Mouse (Mus musculus): ENCODE measurements at regions not wholly inside any gene's neighbourhood (a gene's known extent, or its start where the extent isn't known, plus 50 kb on each side); places are given as distances from the start of the nearest gene placed in this dataset.
"Not testable (repeated sequence)": the region's sequence is repeated elsewhere in the genome, so short reads cannot be mapped to it uniquely, and the experiment has no call there.

GRCm38 (mm10) chr14:104208040-104208816 is 259.6 kb downstream of the Pou4f1 start:
- no peak for DNase-seq

- DNase-seq: no peak
These were observed 261.2 kb downstream of the Pou4f1 start for GRCm38 (mm10) chr14:104206602-104207001.

DNA sequence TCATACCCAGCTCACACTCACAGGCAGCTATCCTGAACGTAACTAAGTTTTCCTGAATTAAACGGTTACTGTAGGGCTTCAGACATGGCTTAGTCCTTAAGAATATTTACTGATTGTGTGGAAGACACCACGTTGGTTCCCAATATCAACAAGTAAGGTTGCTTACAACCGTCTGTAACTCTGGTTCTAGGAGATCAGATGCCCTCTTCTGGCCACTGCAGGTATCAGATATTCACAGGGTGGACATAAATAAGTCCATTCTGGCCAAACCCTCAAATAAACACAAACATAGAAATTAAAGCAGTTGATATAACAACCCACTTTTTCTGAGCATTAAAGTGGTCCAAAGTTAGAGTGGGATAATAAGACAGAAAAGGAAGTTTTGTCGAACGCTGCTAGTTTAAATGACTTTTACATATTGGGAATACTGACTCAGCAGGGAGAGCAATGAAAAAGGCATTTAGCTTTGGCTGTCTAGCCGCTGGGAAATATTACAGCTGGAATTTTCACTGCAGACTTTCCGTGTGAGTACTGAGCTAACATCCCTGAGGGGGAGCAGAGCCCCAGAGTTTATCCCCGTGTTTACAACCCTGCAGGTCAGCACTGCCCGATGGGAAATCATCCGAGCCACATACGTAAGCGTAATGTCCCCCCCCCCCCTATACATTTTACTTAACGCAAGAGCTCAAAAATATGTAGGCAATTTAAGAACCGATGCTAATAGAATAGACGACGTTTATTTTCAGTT is 264.4 kb downstream of the Pou4f1 start:
- no peak for DNase-seq

- no peak for DNase-seq
These were observed 274.6 kb downstream of the Pou4f1 start for GRCm38 (mm10) chr14:104193198-104193597.

DNA sequence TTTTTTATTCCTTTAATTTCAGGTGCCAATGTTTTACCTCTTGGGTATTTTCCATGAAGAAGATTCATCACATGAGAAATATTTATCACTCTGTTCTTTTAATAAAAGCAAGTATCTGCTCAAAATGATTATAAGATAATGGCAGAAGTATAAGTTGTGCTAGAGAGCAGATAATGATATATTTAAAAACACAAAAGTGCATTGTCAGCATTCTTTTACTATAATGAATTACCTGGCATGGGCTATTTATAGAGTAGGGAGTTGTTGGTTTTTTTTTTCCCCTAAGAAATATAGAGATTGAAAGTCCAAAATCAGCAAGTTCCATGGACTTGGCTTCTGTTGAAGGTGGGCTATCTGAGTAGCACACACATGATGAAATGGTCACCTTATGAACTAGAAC is 292.7 kb downstream of the Pou4f1 start:
- no peak for DNase-seq

DNA sequence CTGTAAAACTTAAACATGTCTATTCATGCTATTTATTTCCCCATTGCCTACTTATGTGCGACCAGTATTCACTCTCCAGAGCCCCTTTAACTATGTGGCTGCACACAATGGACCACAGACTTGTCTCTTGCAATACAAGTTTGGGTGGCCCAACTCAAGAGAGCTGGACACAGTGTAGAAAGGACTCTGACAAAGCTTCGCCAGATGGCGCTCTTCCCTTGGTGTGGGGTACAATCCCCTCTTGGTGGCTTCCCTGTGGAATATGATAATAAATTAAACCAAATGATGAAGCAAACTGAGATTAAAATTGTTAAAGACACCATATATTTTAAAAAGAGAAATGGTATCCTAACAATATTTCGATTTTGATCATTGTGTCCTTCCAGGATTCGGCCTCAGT is 302.6 kb upstream of the Ednrb start:
- DNase-seq: peak; percentile 34

DNA sequence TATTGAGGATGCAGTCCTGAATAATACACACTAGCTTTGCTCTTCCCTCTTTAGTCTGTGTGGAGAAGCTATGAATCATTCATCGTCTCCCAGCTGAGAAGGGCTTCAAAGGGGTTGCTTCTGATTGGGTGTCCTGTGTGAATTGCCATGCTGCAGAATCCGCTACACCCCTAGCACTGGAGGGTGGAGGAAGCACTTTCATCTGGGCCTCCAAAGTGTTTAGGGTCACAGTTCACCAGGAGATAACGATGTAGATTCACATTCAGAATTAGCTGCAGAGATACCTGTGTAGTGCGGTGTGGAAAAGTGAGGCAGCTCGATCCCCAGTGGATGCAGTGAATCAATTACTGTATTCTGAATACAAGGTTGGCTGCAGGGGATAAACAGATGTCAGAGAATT is 301.2 kb upstream of the Ednrb start:
- no peak for DNase-seq

GRCm38 (mm10) chr14:104114986-104115951 is 271.1 kb upstream of the Ednrb start:
- DNase-seq: no peak

- no peak for DNase-seq
These were observed 270.0 kb upstream of the Ednrb start for GRCm38 (mm10) chr14:104114182-104114581.

DNA sequence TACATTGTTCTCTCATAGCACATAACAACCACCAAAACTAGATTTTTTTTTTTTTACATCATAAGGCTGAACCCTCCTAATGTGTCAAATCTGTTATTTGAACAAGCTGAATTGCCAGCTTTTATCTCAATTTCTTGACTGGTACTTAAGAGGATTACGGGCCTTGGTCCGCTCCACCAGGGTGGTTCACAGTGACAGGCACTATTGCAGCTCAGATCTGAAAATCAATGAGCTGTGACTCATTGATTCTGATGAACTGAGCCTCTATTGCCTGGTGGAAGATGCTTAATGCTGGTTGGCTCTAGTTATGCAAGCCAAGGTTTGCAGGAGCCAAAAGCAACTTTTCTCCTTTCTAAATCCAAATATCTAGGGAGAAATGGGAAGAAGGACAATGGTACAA is 269.2 kb upstream of the Ednrb start:
- no peak for DNase-seq

GRCm38 (mm10) chr14:104086381-104086780 is 242.2 kb upstream of the Ednrb start:
- no peak for DNase-seq

DNA sequence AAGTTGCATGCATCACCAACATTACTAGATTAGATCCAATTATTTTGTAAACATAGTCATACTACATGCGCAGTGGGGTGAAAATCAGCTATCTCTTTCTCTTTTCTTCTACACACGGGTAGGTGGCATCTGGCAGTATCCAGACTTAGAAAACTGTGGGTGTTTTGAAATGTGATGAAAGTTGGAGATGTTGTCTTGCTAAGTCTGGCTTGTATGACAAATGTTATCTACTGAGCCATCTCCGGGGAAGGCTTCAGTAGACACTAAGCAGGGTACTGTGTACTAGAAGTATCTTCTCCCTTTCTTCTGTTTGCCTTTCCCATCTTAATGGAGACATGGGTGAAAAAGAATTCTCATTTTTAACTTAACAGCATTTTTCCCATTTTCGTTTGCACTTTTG is 220.0 kb upstream of the Ednrb start:
- DNase-seq: not testable (repeated sequence)

DNA sequence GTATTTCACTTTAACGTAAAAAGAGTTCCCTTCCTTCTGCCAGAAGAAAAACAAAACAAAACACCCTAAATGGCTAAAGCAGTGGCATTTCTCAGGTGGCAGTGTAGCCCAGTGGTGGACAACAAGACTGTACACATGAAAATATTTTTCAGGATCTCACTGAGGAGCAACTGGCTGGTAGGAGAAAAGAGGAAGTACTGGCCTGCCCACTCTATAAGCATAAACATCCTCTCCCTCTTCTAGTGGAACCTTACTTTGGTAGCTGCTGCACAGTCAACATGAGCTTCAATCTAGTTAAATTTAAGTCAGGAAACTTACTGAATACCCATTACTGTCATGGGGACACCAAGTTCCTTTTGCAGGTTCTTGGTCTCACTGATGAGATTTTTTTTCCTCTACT is 209.5 kb upstream of the Ednrb start:
- DNase-seq: no peak

DNA sequence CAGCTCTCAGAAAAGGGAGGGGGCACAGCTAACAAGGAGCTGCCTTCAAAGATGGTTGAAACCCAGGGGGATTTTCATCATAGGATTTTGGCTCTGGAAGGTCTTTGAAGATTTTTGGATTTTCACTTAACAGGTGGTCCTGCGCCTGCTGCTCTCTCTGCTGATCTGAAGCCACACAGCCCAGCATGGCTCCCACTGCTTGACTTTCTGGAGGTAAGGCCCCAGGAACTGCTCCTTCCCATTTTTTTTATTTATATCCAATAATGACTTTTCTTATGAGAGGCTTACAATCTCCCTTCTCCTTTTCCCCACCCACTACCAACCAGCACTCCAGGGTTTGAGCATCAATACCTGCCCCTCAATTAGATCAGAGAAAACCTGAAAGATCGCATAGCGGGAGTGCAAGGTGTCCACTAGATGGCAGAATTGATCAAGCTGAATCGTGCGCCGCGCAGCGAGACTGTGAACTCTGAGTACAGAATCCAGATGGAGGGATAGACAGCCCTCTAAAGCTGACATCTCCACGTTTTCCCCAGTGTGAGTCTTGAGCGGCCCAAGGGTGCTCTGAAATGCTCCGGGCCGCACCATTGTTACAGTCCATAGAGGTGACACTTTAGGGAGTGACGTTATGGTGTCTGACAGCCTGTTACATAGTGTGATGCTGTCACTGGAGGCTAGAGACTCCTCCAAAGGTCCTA is 194.6 kb upstream of the Ednrb start:
- peak; percentile 59 for DNase-seq

DNA sequence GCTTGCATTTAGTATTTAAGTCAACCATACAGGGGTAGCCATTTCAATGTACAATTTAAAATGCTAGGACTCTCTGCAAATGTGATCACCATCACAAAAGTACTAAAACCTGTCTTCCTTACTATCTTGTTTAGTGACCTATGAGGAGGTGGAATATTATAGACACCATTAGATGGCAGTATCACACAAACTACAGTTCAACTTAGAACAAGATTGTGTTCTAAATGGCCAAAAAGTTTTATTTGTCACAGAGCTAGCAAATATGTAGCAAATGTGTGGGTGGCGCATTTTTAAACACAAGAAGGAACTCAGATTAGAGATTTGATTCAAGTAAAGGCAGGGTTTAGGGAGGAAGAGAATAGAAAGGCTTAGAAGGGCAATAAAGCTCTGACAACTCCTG is 189.4 kb upstream of the Ednrb start:
- DNase-seq: no peak

- no peak for DNase-seq
These were observed 186.7 kb upstream of the Ednrb start for GRCm38 (mm10) chr14:104030784-104031470.

DNA sequence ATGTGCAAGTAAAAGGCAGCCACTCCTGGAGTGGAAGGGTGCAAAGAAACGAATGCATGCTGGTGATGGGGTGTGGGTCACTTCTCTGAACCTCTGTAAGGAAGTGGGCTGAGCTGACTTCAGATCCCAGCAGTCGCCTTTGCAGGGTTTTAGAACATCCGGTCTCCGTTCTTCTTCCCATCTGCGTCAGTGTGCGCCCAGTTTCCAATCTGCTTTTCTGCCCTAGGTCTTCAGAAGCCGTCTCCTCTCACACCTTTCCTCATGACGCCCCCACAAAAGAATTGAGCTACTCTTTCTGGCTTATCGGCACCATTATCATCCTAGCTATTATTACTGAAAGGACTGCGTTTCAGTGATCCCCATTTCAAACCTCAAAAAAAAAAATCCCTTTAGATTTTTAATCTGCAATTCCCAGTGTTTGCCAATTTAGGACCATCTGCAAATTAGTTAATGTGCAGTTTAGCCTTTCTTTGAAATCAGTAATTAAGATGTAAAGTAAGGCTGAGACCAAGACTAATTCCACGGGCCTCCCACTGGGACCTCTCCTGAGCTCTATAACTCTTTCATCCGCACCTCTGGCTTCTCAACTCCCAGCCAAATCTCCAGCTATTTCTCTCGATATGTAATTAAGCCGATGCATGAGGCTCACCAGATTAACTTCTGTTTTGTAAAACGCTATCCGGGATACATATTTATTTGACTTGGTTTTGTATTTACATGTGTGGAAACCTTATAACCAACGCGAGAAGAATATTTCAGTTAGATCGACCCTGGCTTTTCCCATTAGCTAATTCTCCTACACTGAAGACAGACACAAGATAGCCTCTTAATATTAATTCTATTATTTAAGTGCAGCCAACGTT is 185.7 kb upstream of the Ednrb start:
- DNase-seq: no peak

- no peak for DNase-seq
These were observed 183.7 kb upstream of the Ednrb start for GRCm38 (mm10) chr14:104027900-104028285.

DNA sequence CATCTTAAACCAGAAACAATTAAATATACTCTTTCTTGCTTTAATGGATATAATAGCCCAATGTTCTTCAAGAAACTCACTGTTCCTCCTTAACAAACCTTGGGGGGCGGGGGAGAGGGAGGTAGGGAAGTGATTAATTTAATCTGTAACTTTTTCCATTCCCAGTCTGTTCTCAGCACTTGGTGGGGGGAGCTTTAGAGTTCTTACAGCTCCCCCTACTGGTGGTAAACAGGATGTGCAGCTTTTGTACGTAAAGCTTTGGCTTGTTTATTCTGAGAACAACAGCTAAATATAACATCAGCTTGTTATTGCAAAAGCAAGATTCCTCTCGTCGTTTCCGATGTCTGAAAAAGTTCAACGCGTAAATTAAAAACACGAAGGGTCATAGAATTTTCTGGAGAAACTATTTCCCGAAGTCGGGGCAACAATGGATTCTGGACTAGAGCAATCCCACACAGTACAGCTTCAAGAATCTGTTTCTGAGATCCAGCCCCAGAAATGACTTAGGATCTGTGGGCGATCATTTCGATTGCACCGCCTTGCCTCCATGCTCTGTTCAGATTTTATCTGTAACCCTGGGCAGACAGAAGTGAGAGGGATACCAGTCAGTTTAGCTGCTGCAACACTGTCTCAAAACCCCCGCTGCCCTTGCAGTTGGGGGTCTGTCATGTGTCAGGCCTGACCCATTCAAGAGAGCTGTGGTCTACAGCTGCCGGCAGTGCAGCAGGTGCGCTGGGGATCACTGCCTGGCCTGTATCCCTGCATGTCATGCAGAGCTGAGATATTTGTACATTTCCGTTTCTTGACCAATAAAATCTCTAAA is 183.1 kb upstream of the Ednrb start:
- peak; percentile 31 for DNase-seq

DNA sequence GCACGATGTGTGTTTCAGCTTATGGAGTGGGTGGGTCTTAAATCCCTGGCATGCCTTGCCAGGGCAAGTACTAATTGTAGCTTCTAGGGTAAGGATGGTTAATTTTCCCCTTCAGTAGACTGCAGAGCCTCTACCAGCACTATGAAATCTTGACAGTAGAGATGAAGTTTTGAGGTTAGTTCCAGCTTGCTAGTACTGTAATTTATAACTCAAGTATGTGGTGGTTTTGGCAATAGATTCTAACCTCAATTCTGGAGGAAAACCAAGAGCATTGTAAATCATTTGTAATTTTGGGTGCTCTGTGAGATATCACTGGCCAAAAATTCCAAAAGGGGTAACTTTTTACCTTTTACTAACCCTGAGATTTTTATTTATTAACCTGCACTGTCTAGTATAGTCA is 164.3 kb upstream of the Ednrb start:
- no peak for DNase-seq
